Mouse (Mus musculus): ENCODE results near the gene Ager. TPM values are rescaled to one million over a fixed set of nuclear protein-coding genes. Genes with fewer than 3 reads are reported as not detected.

The Ager gene
- total RNA-seq (2023) = 1 to 10 TPM; 3.5 to 4.1 TPM

DNA sequence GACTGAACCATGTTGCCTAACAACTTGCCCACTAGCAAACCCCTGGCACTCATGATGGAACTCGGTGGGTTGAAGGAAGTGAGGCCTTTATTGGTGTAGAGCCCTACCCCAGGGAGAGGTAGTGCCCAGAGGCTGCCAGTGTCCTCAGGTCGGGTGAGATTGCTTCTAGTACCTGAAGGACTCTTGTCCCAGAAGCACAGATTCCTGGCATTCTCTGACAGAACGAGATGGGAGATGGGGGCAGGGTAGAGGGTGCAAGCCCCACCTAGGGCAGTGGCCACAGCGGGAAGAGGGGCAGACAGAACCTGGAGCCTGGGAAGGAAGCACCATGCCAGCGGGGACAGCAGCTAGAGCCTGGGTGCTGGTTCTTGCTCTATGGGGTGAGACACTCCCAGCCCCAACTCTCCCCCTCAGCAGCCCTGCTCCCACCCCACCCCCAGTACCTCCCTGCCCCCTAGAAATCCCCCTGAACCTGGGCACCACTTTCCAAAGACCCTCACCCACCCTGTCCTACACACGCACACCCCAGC is at the start of gene Ager:
Gene Ager (plus strand): TSS at position 297 of the 530 bp plus-strand sequence.

DNA sequence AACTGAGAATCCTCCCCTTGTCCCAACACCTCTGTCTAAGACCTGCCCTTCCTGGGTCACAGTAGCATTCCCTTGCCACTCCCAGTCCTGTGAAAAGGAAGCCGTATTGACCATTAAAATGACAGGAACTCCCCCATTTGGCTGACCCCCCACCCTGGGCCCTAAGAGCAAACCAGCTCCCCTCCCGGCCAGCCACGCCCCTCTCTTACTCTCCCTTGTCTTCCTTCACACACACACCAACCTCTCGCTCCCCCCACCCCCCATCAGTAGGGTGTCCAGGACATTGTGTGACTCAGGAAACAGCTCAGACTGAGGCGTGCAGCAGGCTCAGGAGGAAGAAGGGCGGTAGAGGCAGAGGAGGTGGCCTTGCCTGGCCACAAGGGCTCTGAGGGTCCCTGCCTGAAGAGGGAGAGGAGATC is 33.6 kb upstream of the Ager start, which contains the start of gene Notch4:
Gene Notch4 (plus strand): TSS at position 266 of the 419 bp plus-strand sequence.

DNA sequence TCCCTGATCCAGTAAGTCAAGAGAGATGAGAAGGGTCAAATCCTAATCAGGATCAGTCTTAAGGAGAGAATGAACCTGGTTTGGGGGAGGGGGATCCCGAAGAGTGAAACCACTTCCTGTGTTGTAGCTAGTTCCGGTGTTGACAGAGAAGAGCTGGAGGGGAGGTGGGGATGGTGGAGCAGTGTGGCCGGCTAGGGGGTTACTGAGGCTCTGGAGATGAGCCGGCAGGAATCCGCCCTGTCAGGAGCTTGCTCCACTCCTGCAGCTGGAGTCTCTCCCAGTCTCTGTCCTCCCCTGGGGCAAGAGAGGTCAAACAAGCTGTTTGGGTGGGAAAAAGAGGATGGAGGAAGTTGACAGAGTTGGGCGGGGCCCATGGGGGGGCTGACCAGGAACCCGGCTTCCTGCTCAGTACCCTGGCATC is 8.0 kb upstream of the Ager start, which contains the start of gene Gpsm3:
Gene Gpsm3 (plus strand): TSS at position 126 of the 421 bp plus-strand sequence.

DNA sequence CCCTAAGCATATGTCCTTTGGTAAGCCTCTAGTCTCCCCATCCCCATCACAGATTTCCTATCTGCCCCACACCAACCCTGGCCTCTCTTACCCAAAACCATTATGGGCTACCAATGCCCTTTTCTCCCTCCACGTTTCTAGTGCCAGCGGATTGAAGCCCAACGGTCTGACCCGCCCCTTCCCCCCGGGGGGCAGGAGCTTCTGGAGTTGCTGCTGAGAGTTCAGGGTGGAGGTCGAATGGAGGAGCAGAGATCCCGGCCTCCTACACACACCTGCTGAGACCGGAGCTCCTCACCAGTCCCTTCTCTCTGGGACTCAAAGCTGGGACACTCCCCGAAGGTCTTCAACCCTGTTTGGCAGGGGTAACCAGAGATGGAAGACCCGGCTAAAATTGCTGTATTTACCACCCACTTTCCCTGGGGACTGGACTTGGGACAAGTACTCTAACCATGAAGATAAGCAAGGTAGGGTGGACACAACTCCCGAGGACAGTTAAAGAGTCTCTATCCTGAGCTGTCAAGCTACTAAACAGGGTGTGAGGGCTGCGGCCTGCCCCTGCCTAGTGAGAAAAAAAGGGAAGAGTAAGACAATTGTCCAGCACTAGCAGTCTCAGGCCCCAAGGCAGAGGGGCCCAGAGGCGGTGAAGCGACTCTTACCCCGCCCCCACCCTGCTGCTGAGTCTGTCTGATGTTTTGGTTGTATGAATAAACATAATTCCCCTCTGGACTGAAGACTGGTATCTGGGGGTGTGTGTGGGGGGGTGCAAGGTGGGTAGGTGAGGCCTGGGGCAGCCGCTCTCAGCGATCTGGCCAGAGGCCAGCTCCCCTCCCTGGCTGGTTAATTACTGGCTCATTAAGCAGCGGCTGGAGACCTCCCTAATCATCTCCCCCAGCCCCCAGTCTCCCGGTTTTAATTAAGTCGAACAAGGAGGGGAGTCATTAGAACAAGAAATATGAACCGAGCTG is 6.4 kb upstream of the Ager start, which contains the start of gene Pbx2:
Gene Pbx2 (plus strand): TSS at position 238 of the 965 bp plus-strand sequence.

DNA sequence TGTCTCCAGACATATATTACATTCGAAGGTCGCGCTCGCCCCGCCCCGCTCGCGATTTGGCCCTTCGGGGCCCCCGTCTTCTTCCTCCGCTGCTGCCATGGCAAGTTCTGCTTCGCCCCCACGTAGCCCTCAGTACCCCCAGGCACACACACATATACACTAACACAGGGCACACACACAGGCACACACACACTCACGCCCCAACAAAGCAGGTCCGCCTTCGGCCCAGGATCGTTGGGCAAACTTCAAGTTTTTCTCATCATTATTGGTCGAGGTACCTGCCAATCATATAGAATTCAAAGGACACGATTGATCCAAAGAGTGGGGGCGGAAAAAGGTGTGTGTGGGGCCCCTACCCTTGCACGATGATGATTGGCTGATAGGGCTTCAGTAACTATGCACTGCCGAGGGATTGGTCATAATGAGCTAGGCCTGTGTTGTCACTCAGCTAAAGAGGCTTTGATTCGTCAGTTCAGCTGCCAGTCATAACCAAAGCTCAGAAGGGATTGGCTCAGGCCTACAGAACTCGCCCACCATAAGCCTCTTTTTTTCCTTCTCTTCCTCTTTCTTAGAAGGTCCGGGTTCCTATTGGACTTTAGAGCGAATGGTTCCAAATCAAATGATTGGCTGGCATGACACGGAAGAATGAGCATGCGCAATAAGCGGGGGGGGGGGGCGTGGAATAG is 5.9 kb downstream of the Ager start, which contains the start of gene Rnf5:
Gene Rnf5 (minus strand): TSS at position 316 of the 686 bp plus-strand sequence.

DNA sequence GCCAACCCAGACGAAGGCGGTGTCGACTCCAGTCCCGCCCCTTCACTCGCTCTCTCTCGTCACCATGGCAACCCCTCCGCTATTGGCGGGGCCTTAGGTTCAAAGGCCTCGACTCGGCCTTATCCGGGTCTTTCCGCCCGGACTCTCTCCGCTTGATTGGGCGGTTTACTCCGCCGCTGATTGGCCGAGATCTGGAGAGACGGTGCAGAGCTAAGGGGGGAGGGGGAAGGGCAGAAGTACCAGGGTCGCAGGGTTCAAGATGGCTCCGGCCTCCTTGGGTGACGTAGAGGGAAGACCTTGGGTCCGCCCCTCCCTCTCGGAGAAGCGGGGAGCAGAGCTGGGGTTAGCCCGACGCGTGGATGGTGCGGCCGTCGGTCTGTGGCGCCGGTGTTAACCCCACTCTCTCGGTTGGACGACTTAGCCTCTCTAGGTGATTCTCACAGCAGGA is 6.4 kb downstream of the Ager start, which contains the start of gene Agpat1:
Gene Agpat1 (plus strand): TSS at position 202 of the 448 bp plus-strand sequence.

DNA sequence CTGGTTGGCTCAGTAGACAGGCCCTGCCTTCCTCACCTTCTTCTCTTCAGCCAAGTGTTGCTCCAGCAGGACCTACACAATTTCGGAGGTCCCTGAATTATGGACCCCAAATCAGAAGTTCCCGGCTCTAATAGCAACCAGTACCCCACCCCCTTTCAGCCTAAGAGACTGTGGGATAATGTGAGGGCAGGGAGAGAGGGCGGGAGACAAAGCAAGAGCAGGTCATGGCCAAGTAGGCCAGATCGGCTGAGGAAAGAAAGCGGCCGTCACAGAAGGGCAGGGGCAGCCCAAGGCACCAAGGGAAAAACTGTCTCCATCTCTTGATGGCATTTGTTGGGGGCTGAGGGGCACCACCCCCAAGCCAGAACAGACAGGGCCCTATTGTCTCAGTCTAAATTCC is 18.2 kb downstream of the Ager start, which contains the start of gene Egfl8:
Gene Egfl8 (minus strand): TSS at position 101 of the 400 bp plus-strand sequence.

DNA sequence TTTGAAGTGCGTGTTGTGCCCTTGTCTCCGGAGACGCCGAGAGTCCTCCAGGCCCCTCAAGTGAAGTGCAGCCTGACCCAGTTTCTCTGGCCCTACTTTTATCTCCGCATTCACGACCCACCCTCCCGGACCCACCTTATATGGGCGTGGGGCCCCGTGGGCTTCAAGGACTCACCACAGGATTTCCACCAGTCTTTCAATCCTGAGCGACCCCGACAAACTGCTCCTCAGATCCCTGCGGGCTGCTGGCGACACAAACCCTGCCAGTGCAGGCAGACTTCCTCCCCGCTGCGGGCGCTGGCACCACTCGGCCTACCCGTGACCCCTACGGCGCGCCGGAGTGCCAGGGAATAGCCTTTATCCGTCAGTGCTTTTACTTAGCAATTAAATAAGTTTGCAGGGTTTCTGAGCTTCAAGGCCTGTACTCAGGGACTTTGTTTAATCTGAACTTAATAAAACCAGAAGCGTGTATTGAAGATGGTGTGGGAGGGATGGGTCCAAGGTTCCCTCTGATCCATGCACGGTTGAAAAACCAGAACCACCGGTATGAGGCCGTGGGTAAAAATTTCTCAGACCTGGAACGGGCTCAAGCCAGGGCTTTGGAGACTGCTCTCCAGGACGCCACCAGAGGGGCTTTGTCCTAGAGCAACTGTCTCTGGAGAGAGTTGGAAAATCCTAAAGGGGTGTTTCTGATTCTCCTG is 30.4 kb downstream of the Ager start, which contains the start of gene Ppt2:
Gene Ppt2 (minus strand): TSS at position 568 of the 701 bp plus-strand sequence.

DNA sequence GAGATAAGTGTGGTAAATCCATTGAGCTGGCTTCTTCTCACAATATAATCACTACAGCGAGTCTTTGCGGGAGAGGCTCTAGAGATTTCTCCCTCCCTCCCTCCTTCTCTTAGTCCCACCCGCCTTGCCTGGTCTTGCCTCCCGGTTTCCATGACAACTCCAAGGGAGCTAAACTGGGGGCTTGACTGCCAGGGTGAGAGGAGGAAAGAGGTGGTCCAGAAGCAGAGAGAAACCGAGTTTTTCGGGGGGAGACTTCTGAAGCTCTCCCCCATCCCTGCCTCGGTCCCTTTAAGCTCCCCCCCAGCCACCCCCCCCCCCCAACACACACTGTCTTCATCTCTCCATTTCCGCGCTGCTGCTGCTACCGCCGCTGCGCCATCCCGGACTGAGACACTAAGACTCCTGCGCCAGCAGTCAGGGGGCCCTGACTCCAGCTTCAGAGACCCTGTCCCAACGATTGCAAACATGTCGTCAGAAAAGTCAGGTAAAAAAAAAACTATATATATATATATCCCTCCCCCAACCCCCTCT is 31.6 kb downstream of the Ager start, which contains the start of gene Prrt1:
Gene Prrt1 (plus strand): TSS at position 313 of the 531 bp plus-strand sequence.

DNA sequence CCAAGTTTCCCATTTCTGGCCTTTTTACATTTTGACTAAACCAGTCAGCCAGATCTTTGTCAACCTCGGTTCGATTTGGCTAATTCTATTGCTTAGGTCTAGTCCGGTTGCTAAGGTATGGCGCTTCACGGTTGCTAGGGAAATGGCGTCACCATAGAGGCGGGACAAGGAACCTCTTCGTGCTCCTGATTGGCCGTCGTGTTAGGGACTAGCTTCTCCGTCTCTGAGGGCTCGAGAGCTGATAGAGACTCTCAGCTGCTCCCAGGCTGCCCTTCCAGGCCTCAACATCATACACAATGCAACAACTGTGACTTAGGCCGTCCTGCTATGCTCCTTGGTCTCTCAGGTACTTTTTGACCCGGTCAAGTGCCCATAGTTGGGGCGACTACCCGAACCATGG is 46.9 kb downstream of the Ager start, which contains the start of gene Fkbpl:
Gene Fkbpl (plus strand): TSS at position 157 of the 400 bp plus-strand sequence.

DNA sequence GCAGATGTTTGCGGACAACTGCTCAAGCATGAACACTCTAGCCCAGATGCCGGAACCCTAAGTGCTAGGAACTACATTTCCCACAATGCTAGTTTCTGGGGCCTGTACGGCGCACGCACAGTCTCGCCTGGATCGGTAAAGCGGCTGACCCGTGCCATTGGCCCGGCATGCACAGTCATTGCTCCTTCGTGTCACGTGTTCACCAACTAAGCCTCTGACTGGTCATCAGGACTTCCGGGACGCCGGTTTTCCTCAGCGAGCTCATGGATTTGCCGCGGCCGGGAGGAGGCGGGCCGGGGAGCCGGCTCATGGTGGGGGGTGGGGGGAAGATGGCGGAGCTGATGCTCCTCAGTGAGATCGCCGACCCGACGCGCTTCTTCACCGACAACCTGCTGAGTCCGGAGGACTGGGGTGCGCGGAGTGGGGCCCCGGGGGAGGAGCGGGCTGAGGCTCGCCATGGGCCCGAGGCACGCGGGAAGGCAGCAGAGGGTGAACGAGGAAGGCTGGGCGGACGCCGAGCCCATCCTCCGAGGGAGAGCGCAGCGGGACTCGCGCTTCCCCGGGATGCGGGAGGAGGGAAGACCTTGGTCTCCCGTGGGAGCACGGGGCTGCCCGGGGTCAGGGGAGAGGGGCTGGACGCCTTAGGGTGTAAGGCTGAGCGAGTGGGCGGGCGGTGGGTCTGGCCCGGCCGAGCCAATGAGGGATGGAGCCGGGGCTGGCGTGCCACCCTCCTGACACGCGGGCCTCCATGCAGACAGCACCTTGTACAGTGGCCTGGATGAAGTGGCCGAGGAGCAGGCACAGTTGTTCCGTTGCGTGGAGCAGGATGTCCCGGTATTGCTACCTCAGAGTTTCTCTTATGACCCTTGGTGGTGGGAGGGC is 49.5 kb downstream of the Ager start, which contains the start of gene Atf6b:
Gene Atf6b (plus strand): TSS at position 241 of the 882 bp plus-strand sequence.

Other genes with a start within 250 kb of the Ager start
- 1 to 10 TPM; 3.3 to 3.8 TPM for gene Btnl2, start 243.0 kb upstream of the Ager start, total RNA-seq (2023)
- gene Btnl1, start 220.7 kb upstream of the Ager start, total RNA-seq (2023) = under 1 TPM; 0.45 to 0.58 TPM
- gene BC051142, start 199.0 kb upstream of the Ager start, total RNA-seq (2023) = 1 to 10 TPM in 1 of 2 experiments, not detected in 1; 1.3 TPM
- gene Btnl4, start 120.5 kb upstream of the Ager start, total RNA-seq (2023) = 1 to 10 TPM; 2.7 to 3.6 TPM
- 1 to 10 TPM; 2.4 to 2.8 TPM for gene Btnl6, start 80.5 kb upstream of the Ager start, total RNA-seq (2023)
- 1 to 10 TPM; 1.2 to 1.4 TPM for gene Notch4, start 33.6 kb upstream of the Ager start, total RNA-seq (2023)
- 100 to 1,000 TPM; 180 to 199 TPM for gene Gpsm3, start 8.1 kb upstream of the Ager start, total RNA-seq (2023)
- gene Pbx2, start 6.6 kb upstream of the Ager start, total RNA-seq (2023) = 10 to 100 TPM; 54.3 to 59.8 TPM
- 10 to 100 TPM; 41.0 to 43.3 TPM for gene Rnf5, start 5.8 kb downstream of the Ager start, total RNA-seq (2023)
- 10 to 100 TPM; 53.8 to 60.2 TPM for gene Agpat1, start 6.4 kb downstream of the Ager start, total RNA-seq (2023)
- gene Egfl8, start 18.1 kb downstream of the Ager start, total RNA-seq (2023) = 1 to 10 TPM; 8.9 to 9.4 TPM
- 100 to 1,000 TPM; 117 to 128 TPM for gene Ppt2, start 30.6 kb downstream of the Ager start, total RNA-seq (2023)
- gene Prrt1, start 31.7 kb downstream of the Ager start, total RNA-seq (2023) = 1 to 10 TPM in 1 of 2 experiments, under 1 TPM in 1; 0.79 to 1.2 TPM
- 1 to 10 TPM; 7.5 to 9.4 TPM for gene Fkbpl, start 46.9 kb downstream of the Ager start, total RNA-seq (2023)
- gene Atf6b, start 49.3 kb downstream of the Ager start, total RNA-seq (2023) = 100 to 1,000 TPM in 1 of 2 experiments, 10 to 100 TPM in 1; 99.5 to 108 TPM
- under 1 TPM; 0.24 to 0.37 TPM for gene Tnxb, start 72.7 kb downstream of the Ager start, total RNA-seq (2023)
- gene C4b, start 146.0 kb downstream of the Ager start, total RNA-seq (2023) = 10 to 100 TPM in 1 of 2 experiments, 1 to 10 TPM in 1; 5.0 to 25.9 TPM
- gene Cyp21a1, start 206.7 kb downstream of the Ager start, total RNA-seq (2023) = not detected
- gene Stk19, start 239.1 kb downstream of the Ager start, total RNA-seq (2023) = 10 to 100 TPM; 64.1 to 71.7 TPM
- 10 to 100 TPM; 48.5 to 48.9 TPM for gene Dxo, start 239.2 kb downstream of the Ager start, total RNA-seq (2023)